Mouse (Mus musculus) megakaryocyte progenitor cell, adult 5-6 weeks (primary cell): ENCODE results near the gene Gm49661. TPM values are rescaled to one million over a fixed set of nuclear protein-coding genes. Genes with fewer than 3 reads are reported as not detected.
A peak's percentile ranks its signal among the peaks of the same experiment; 100 is the strongest.

Source experiments
- ATAC-seq: replicated peaks from 2 replicates; pipeline ENCODE4 v1.8.0; 2016; ENCODE audit warnings: mild to moderate bottlenecking, moderate TSS enrichment, inconsistent platforms; ENCODE audit not compliant: poor library complexity
- total RNA-seq, 2 experiments: library from RNA; stranded (forward) in 1 of 2; stranded (reverse) in 1 of 2; fragments of 157-497, 149-512 nt in 1 of 2; fragments of 200-1000 nt in 1 of 2; gene quantifications; 2 replicates each; pipeline versions ENCODE4 v1.2.3 to v1.2.4; 2015 to 2017

The Gm49661 gene
- total RNA-seq, 2 experiments from 2014 or later: not detected

GRCm38 (mm10) chr8:84935489-84935888, 33.7 kb downstream of the Gm49661 start:
- no peak for ATAC-seq

GRCm38 (mm10) chr8:84934860-84935259, 34.4 kb downstream of the Gm49661 start:
- no peak for ATAC-seq

GRCm38 (mm10) chr8:84933767-84934559, 35.3 kb downstream of the Gm49661 start:
- ATAC-seq: no peak

- ATAC-seq: no peak
Observed at GRCm38 (mm10) chr8:84930582-84930981, 38.7 kb downstream of the Gm49661 start.

GRCm38 (mm10) chr8:84928456-84929306, 40.6 kb downstream of the Gm49661 start:
- peak; percentile 93 for ATAC-seq

GRCm38 (mm10) chr8:84927513-84927912, 41.7 kb downstream of the Gm49661 start:
- no peak for ATAC-seq

- ATAC-seq: 0 out of 2 replicates have a peak, but pooled peaks have one; percentile 13
Observed at GRCm38 (mm10) chr8:84925557-84925956, 43.7 kb downstream of the Gm49661 start.

GRCm38 (mm10) chr8:84921596-84921995, 47.6 kb downstream of the Gm49661 start:
- ATAC-seq: no peak

GRCm38 (mm10) chr8:84918646-84919045, 50.6 kb downstream of the Gm49661 start:
- no peak for ATAC-seq

- ATAC-seq: no peak
Observed at GRCm38 (mm10) chr8:84917781-84918180, 51.5 kb downstream of the Gm49661 start.

Other genes starting within 250 kb of the Gm49661 start
- 12.2 and 15.2 TPM in 2 replicates for gene G430095P16Rik, start 246.4 kb downstream of the Gm49661 start, total RNA-seq (2015)
- 3.7 and 8.5 TPM in 2 replicates for gene G430095P16Rik, start 246.4 kb downstream of the Gm49661 start, total RNA-seq (2017)
- gene Nfix, start 169.1 kb downstream of the Gm49661 start, total RNA-seq (2015): 44.4 and 46.9 TPM in 2 replicates
- gene Nfix, start 169.1 kb downstream of the Gm49661 start, total RNA-seq (2017): 12.0 and 15.7 TPM in 2 replicates
- gene Dand5, start 146.6 kb downstream of the Gm49661 start, total RNA-seq (2015): 2.2 and 2.4 TPM in 2 replicates
- 1.7 and 4.0 TPM in 2 replicates for gene Dand5, start 146.6 kb downstream of the Gm49661 start, total RNA-seq (2017)
- 21.4 and 21.9 TPM in 2 replicates for gene Gadd45gip1, start 137.9 kb downstream of the Gm49661 start, total RNA-seq (2015)
- 51.2 and 57.4 TPM in 2 replicates for gene Gadd45gip1, start 137.9 kb downstream of the Gm49661 start, total RNA-seq (2017)
- 30.2 and 34.4 TPM in 2 replicates for gene Rad23a, start 128.8 kb downstream of the Gm49661 start, total RNA-seq (2015)
- gene Rad23a, start 128.8 kb downstream of the Gm49661 start, total RNA-seq (2017): 26.2 and 26.3 TPM in 2 replicates
- gene Calr, start 122.5 kb downstream of the Gm49661 start, total RNA-seq (2015): 1,060 and 1,133 TPM in 2 replicates
- 4,756 and 5,574 TPM in 2 replicates for gene Calr, start 122.5 kb downstream of the Gm49661 start, total RNA-seq (2017)
- gene Farsa, start 112.4 kb downstream of the Gm49661 start, total RNA-seq (2015): 33.3 and 51.2 TPM in 2 replicates
- 173 and 193 TPM in 2 replicates for gene Farsa, start 112.4 kb downstream of the Gm49661 start, total RNA-seq (2017)
- gene Syce2, start 97.3 kb downstream of the Gm49661 start, total RNA-seq (2015): 248 and 250 TPM in 2 replicates
- gene Syce2, start 97.3 kb downstream of the Gm49661 start, total RNA-seq (2017): 130 and 139 TPM in 2 replicates
- 17.4 and 19.0 TPM in 2 replicates for gene Gcdh, start 75.5 kb downstream of the Gm49661 start, total RNA-seq (2015)
- gene Gcdh, start 75.5 kb downstream of the Gm49661 start, total RNA-seq (2017): 27.8 TPM in 2 replicates
- gene Klf1, start 67.5 kb downstream of the Gm49661 start, total RNA-seq (2015): 12.3 and 22.4 TPM in 2 replicates
- gene Klf1, start 67.5 kb downstream of the Gm49661 start, total RNA-seq (2017): 14.0 and 30.8 TPM in 2 replicates
- gene Dnase2a, start 60.9 kb downstream of the Gm49661 start, total RNA-seq (2015): 16.8 and 23.7 TPM in 2 replicates
- gene Dnase2a, start 60.9 kb downstream of the Gm49661 start, total RNA-seq (2017): 52.7 and 73.5 TPM in 2 replicates
- gene Mast1, start 32.1 kb downstream of the Gm49661 start, total RNA-seq (2015): not detected in 2 replicates
- gene Mast1, start 32.1 kb downstream of the Gm49661 start, total RNA-seq (2017): 0.03 TPM in 1 of 2 replicates, not detected in the other
- gene Rtbdn, start 22.4 kb downstream of the Gm49661 start, total RNA-seq (2015): not detected in 2 replicates
- not detected in 2 replicates for gene Rtbdn, start 22.4 kb downstream of the Gm49661 start, total RNA-seq (2017)
- 266 and 310 TPM in 2 replicates for gene Prdx2, start 154 bp upstream of the Gm49661 start, total RNA-seq (2015)
- gene Prdx2, start 154 bp upstream of the Gm49661 start, total RNA-seq (2017): 340 and 388 TPM in 2 replicates
- 136 and 178 TPM in 2 replicates for gene Rnaseh2a, start 334 bp upstream of the Gm49661 start, total RNA-seq (2015)
- 109 and 162 TPM in 2 replicates for gene Rnaseh2a, start 334 bp upstream of the Gm49661 start, total RNA-seq (2017)
- 14.7 and 26.1 TPM in 2 replicates for gene Junb, start 9.3 kb upstream of the Gm49661 start, total RNA-seq (2015)
- 38.9 and 57.5 TPM in 2 replicates for gene Junb, start 9.3 kb upstream of the Gm49661 start, total RNA-seq (2017)
- 1.9 and 3.8 TPM in 2 replicates for gene Hook2, start 21.2 kb upstream of the Gm49661 start, total RNA-seq (2015)
- gene Hook2, start 21.2 kb upstream of the Gm49661 start, total RNA-seq (2017): 7.2 and 8.5 TPM in 2 replicates
- gene Best2, start 45.1 kb upstream of the Gm49661 start, total RNA-seq (2015): not detected in 2 replicates
- gene Best2, start 45.1 kb upstream of the Gm49661 start, total RNA-seq (2017): not detected in 2 replicates
- gene Asna1, start 55.8 kb upstream of the Gm49661 start, total RNA-seq (2015): 68.4 and 69.0 TPM in 2 replicates
- gene Asna1, start 55.8 kb upstream of the Gm49661 start, total RNA-seq (2017): 78.2 and 83.7 TPM in 2 replicates
- gene Trir, start 57.4 kb upstream of the Gm49661 start, total RNA-seq (2015): 132 and 138 TPM in 2 replicates
- gene Trir, start 57.4 kb upstream of the Gm49661 start, total RNA-seq (2017): 212 and 224 TPM in 2 replicates
- 16.2 and 16.7 TPM in 2 replicates for gene Tnpo2, start 67.5 kb upstream of the Gm49661 start, total RNA-seq (2015)
- 20.4 and 22.0 TPM in 2 replicates for gene Tnpo2, start 67.5 kb upstream of the Gm49661 start, total RNA-seq (2017)
- 4.4 and 4.9 TPM in 2 replicates for gene Fbxw9, start 90.6 kb upstream of the Gm49661 start, total RNA-seq (2015)
- 3.2 and 3.5 TPM in 2 replicates for gene Fbxw9, start 90.6 kb upstream of the Gm49661 start, total RNA-seq (2017)
- gene Gm5741, start 98.5 kb upstream of the Gm49661 start, total RNA-seq (2015): not detected in 2 replicates
- gene Gm5741, start 98.5 kb upstream of the Gm49661 start, total RNA-seq (2017): not detected in 2 replicates
- gene Dhps, start 102.3 kb upstream of the Gm49661 start, total RNA-seq (2015): 60.4 and 69.7 TPM in 2 replicates
- gene Dhps, start 102.3 kb upstream of the Gm49661 start, total RNA-seq (2017): 24.6 and 24.7 TPM in 2 replicates
- 159 and 193 TPM in 2 replicates for gene Wdr83os, start 111.3 kb upstream of the Gm49661 start, total RNA-seq (2015)
- gene Wdr83os, start 111.3 kb upstream of the Gm49661 start, total RNA-seq (2017): 40.3 and 41.4 TPM in 2 replicates
- gene Wdr83, start 111.9 kb upstream of the Gm49661 start, total RNA-seq (2015): 33.1 and 44.3 TPM in 2 replicates
- 23.5 and 33.7 TPM in 2 replicates for gene Wdr83, start 111.9 kb upstream of the Gm49661 start, total RNA-seq (2017)
- 86.9 and 95.2 TPM in 2 replicates for gene Man2b1, start 113.8 kb upstream of the Gm49661 start, total RNA-seq (2015)
- gene Man2b1, start 113.8 kb upstream of the Gm49661 start, total RNA-seq (2017): 60.2 and 69.6 TPM in 2 replicates
- gene Zfp791, start 153.7 kb upstream of the Gm49661 start, total RNA-seq (2015): not detected in 2 replicates
- gene Zfp791, start 153.7 kb upstream of the Gm49661 start, total RNA-seq (2017): not detected in 2 replicates
- not detected in 2 replicates for gene Cks1brt, start 182.5 kb upstream of the Gm49661 start, total RNA-seq (2015)
- 0.08 TPM in 1 of 2 replicates, not detected in the other for gene Cks1brt, start 182.5 kb upstream of the Gm49661 start, total RNA-seq (2017)